Mouse (Mus musculus) lung, postnatal 0 days (tissue): ENCODE results near the gene Gm20075. TPM values are rescaled to one million over a fixed set of nuclear protein-coding genes. Genes with fewer than 3 reads are reported as not detected.
"Not testable (repeated sequence)": the region's sequence is repeated elsewhere in the genome, so short reads cannot be mapped to it uniquely, and the experiment has no call there.

ENCODE experiments used
- ATAC-seq: fragments of 200-750 bp; cut with Nextera tagmentation; 2 replicates; pipeline ENCODE4 v1.8.0; 2017; ENCODE audit warnings: moderate library complexity
- DNase-seq: peaks from one replicate; pipeline ENCODE4 v3.0.0-alpha.2; 2016; ENCODE audit warnings: low spot score
- H3K27ac ChIP-seq: fragments of 300-500 bp; sonication (generic); 2 replicates; pipeline ENCODE4 v1.5.1; 2014; ENCODE audit warnings: antibody characterized with exemption, mild to moderate bottlenecking, low read length, mixed read lengths
- H3K27me3 ChIP-seq: fragments of 300-500 bp; sonication (generic); replicated peaks from 2 replicates; pipeline ENCODE4 v1.6.1; 2014; ENCODE audit warnings: low read length, mixed read lengths; ENCODE audit not compliant: insufficient read depth
- H3K36me3 ChIP-seq: fragments of 300-500 bp; sonication (generic); 2 replicates; pipeline ENCODE4 v1.6.1; 2014; ENCODE audit warnings: low read length, mixed read lengths; ENCODE audit not compliant: insufficient read depth
- H3K4me1 ChIP-seq: fragments of 300-500 bp; sonication (generic); 2 replicates; pipeline ENCODE4 v1.6.1; 2014; ENCODE audit warnings: antibody characterized with exemption, low read depth, low read length, mixed read lengths; ENCODE audit not compliant: insufficient read depth
- H3K4me2 ChIP-seq: fragments of 300-500 bp; sonication (generic); replicated peaks from 2 replicates; pipeline ENCODE4 v1.6.1; 2014; ENCODE audit warnings: low read depth, mild to moderate bottlenecking, low read length, moderate library complexity, mixed read lengths
- H3K4me3 ChIP-seq: fragments of 300-500 bp; sonication (generic); 2 replicates; pipeline ENCODE4 v1.5.1; 2014; ENCODE audit warnings: low read depth, low read length
- H3K9ac ChIP-seq: fragments of 300-500 bp; sonication (generic); replicated peaks from 2 replicates; pipeline ENCODE4 v1.6.1; 2014; ENCODE audit warnings: low read depth, mild to moderate bottlenecking
- H3K9me3 ChIP-seq: fragments of 300-500 bp; sonication (generic); 2 replicates; pipeline ENCODE4 v1.6.1; 2016; ENCODE audit warnings: low read length, mixed read lengths
- CTCF ChIP-seq: IDR thresholded peaks from 2 replicates; pipeline ENCODE4 v1.5.1; 2016; ENCODE audit warnings: antibody characterized with exemption, mild to moderate bottlenecking
- EP300 ChIP-seq: IDR thresholded peaks from 2 replicates; pipeline ENCODE4 v1.6.1; 2016; ENCODE audit warnings: antibody characterized with exemption, mild to moderate bottlenecking, control low read depth
- WGBS: fragments of 180-500 bp; shearing (Covaris S2); extraction: QIAGEN DNeasy Blood & Tissue Kit; methylation state at CpG from one replicate; pipeline ENCODE4 v1.1.7; 2014; 5-methylcytosine and 5-hydroxymethylcytosine counted together
- polyA plus RNA-seq: library from polyadenylated mRNA; unstranded; fragments of >200 nt; fragmentation: Nextera tagmentation; extraction: Ambion mirVana; gene quantifications from 2 replicates; pipeline ENCODE4 v1.2.1, GENCODE M21; 2015

The Gm20075 gene
- polyA plus RNA-seq, 1 experiment from 2014 or later, result 15.2 TPM

- H3K4me3 ChIP-seq, result no peak overlapping the region
- H3K36me3 ChIP-seq, result no peaks in the 10 kb centered on the region
- no peak overlapping the region for H3K27ac ChIP-seq
- no peak for TF ChIP-seq CTCF
- no peak for TF ChIP-seq EP300
- DNase-seq, result no peak
- no peak overlapping the region for H3K4me2 ChIP-seq
- ATAC-seq, result no peak
- H3K27me3 ChIP-seq, result no peaks in the 10 kb centered on the region
- H3K9ac ChIP-seq, result no peak overlapping the region
- WGBS, result 58% methylated on average over 4 of the region's 4 CpGs
- no peaks in the 10 kb centered on the region for H3K9me3 ChIP-seq
- no peaks in the 10 kb centered on the region for H3K4me1 ChIP-seq
Observed at GRCm38 (mm10) chr13:96090929-96091328, 9.8 kb upstream of the Gm20075 start.

GRCm38 (mm10) chr13:96085581-96086302 lies 4.6 kb upstream of the Gm20075 start:
- no peak overlapping the region for H3K4me2 ChIP-seq
- no peaks in the 10 kb centered on the region for H3K9me3 ChIP-seq
- H3K4me1 ChIP-seq, result no peaks in the 10 kb centered on the region
- H3K27me3 ChIP-seq, result no peaks in the 10 kb centered on the region
- ATAC-seq, result no peak
- DNase-seq, result no peak
- H3K36me3 ChIP-seq, result no peaks in the 10 kb centered on the region
- no peak overlapping the region for H3K9ac ChIP-seq
- 70% methylated on average over 7 of the region's 7 CpGs for WGBS
- TF ChIP-seq EP300 (no peak), CTCF (no peak)
- H3K27ac ChIP-seq, result no peak overlapping the region
- no peak overlapping the region for H3K4me3 ChIP-seq

DNA sequence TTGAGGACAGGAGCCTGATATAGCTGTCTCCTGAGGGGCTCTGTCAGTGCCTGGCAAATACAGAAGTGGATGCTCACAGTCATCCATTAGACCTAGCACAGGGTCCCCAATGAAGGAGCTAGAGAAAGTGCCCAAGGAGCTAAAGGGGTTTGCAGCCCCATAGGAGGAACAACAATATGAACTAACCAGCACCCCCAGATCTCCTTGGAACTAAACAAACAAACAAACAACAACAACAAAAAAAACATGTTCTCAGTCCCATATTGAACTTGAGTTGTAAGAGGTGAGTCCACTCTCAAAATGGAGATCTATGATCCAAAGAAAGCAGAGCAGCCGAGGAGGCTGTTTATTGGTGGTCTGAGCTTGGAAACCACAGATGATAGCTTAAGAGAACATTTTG lies 578 bp upstream of the Gm20075 start, which contains the start of gene Gm17190:
TSS of gene Gm17190 (plus strand) at position 301 of the 400 bp plus-strand sequence.
- H3K36me3 ChIP-seq, ATAC-seq, H3K27ac ChIP-seq, H3K9ac ChIP-seq, H3K4me3 ChIP-seq, H3K4me2 ChIP-seq, H3K9me3 ChIP-seq, DNase-seq, H3K27me3 ChIP-seq, H3K4me1 ChIP-seq: not testable (repeated sequence)
- 84% methylated on average over 1 of the region's 1 CpGs for WGBS

DNA sequence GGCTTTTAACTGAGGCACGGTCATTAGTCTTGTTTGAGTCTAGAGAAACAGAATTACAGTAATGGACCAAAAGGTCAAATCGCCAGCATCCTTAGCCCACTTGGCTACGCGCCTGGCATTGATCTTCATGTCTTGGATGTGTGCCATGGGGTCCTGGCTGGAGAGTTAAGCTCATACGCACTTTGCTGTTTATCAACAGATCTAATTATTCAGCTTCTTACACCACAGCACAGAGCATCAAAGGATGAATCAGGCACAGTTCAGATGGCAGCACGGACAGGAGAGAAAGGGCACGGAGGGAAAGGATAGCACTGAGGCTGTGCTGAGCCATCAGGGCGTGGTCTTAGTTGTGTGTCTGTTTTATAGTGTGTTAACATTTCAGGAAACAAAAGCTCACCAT lies 7.6 kb downstream of the Gm20075 start:
- no peak for TF ChIP-seq CTCF
- TF ChIP-seq EP300, result no peak
- Histone ChIP-seq H3K4me2 (no peak overlapping the region), H3K27ac (no peak overlapping the region), H3K36me3 (no peaks in the 10 kb centered on the region), H3K9me3 (no peaks in the 10 kb centered on the region), H3K27me3 (no peaks in the 10 kb centered on the region), H3K4me3 (no peak overlapping the region), H3K9ac (no peak overlapping the region), H3K4me1 (no peaks in the 10 kb centered on the region)
- WGBS, result 38% methylated on average over 8 of the region's 8 CpGs
- ATAC-seq (no peak), DNase-seq (no peak)

DNA sequence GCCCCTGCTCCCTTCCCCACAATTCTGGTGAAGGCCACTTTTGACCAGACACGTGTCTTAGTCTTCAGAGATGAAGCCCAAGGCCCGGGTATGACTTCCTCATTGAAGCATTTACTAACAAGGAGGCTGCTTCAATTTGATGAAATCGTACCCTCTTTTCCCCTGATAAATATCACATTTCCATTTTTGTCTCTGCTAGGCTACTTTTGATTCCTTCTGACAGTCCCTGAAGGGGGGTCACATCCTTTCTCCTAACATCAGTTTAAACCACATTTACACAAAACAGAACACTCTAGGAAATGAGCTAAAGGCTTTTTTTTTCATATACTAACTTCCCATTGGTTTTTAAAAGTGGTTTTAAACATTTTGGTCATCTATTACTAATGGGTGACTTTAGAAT lies 28.4 kb downstream of the Gm20075 start:
- no peak overlapping the region for H3K9ac ChIP-seq
- H3K9me3 ChIP-seq, result no peaks in the 10 kb centered on the region
- DNase-seq (no peak), ATAC-seq (no peak)
- TF ChIP-seq EP300, result no peak
- no peak for TF ChIP-seq CTCF
- no peak overlapping the region for H3K4me2 ChIP-seq
- H3K27ac ChIP-seq, result no peak overlapping the region
- WGBS, result 76% methylated on average over 3 of the region's 3 CpGs
- no peaks in the 10 kb centered on the region for H3K36me3 ChIP-seq
- no peaks in the 10 kb centered on the region for H3K27me3 ChIP-seq
- H3K4me3 ChIP-seq, result no peak overlapping the region
- H3K4me1 ChIP-seq, result no peaks in the 10 kb centered on the region

DNA sequence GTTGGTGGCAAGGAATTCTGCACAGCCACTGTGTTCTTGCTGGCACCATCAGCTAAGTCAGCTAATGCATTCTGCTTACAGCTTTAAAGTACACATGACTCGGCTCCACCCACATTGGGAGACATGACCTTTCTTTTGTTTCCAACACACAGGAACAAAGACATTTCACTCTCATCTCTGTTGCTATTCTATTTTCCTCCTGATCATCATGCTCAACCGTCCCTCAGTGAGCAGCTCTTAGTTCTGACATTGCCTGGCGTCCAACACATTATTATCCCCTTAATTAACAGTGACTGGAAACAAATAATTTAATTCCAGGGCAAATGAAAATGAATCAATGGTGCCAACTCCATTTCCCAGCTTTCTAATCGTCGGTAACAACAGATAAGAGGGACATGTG lies 35.8 kb downstream of the Gm20075 start:
- Histone ChIP-seq H3K9me3 (no peaks in the 10 kb centered on the region), H3K4me3 (no peak overlapping the region), H3K4me2 (no peak overlapping the region), H3K9ac (no peak overlapping the region), H3K36me3 (no peaks in the 10 kb centered on the region), H3K27ac (no peak overlapping the region), H3K4me1 (no peaks in the 10 kb centered on the region), H3K27me3 (no peaks in the 10 kb centered on the region)
- TF ChIP-seq EP300 (no peak), CTCF (no peak)
- no peak for ATAC-seq
- 51% methylated on average over 5 of the region's 5 CpGs for WGBS
- no peak for DNase-seq
